Mouse (Mus musculus) cerebellum, adult 2 months (tissue): ENCODE results near the gene Ano1. TPM values are rescaled to one million over a fixed set of nuclear protein-coding genes. Genes with fewer than 3 reads are reported as not detected.

ENCODE experiments used
- DNase-seq, 2 experiments: peaks; one replicate each; pipeline ENCODE4 v3.0.0; 2021
- H3K27ac ChIP-seq: fragments of 200-500 bp; 2 replicates; pipeline ENCODE4 v1.5.1; 2012; ENCODE audit warnings: low read length, control low read depth, inconsistent platforms; ENCODE audit not compliant: insufficient read depth
- H3K27me3 ChIP-seq: fragments of 200-500 bp; 2 replicates; pipeline ENCODE4 v1.6.1; 2012; ENCODE audit warnings: inconsistent platforms, mild to moderate bottlenecking, low read length, moderate library complexity; ENCODE audit not compliant: control insufficient read depth, insufficient read depth
- H3K4me1 ChIP-seq: fragments of 200-500 bp; 2 replicates; pipeline ENCODE4 v1.6.1; 2011; ENCODE audit warnings: low read length; ENCODE audit not compliant: control insufficient read depth, insufficient read depth
- H3K4me3 ChIP-seq: fragments of 200-500 bp; replicated peaks from 2 replicates; pipeline ENCODE3; 2011; ENCODE audit warnings: mild to moderate bottlenecking, low read depth, low read length, control low read depth; ENCODE audit not compliant: insufficient read depth
- CTCF ChIP-seq: fragments of 200-500 bp; IDR thresholded peaks from 2 replicates; pipeline ENCODE4 v1.5.1; 2011; ENCODE audit warnings: low read depth, mild to moderate bottlenecking, control low read depth, low read length, moderate library complexity, borderline replicate concordance; ENCODE audit not compliant: insufficient read depth
- POLR2A ChIP-seq: fragments of 200-500 bp; IDR thresholded peaks from 2 replicates; pipeline ENCODE4 v1.6.1; 2011; ENCODE audit warnings: low read length, control low read depth, borderline replicate concordance; ENCODE audit not compliant: insufficient read depth
- WGBS: fragments of 180-500 bp; shearing (Covaris S2); methylation state at CpG from one replicate; pipeline ENCODE4 v1.1.7; 2018; 5-methylcytosine and 5-hydroxymethylcytosine counted together
- polyA plus RNA-seq: library from polyadenylated mRNA; depleted of rRNA; stranded (reverse); fragments of >200 nt; gene quantifications from 2 replicates; pipeline ENCODE4 v1.2.3, GENCODE M21; 2012; rRNA removed

Ano1 gene
- polyA plus RNA-seq = 3.1 and 3.7 TPM in 2 replicates

- Histone ChIP-seq H3K4me1 (no peaks in the 10 kb centered on the region), H3K4me3 (no peak within 1 kb of the TSS)
- TF ChIP-seq CTCF (no peak), POLR2A (no peak)
These were observed at the start of gene Ano1 for GRCm38 (mm10) chr7:144751833-144752232. Ano1 (minus strand) TSS chr7:144751974.

GRCm38 (mm10) chr7:144798471-144798870 lies 46.7 kb upstream of the Ano1 start:
- WGBS = 77% methylated on average over 1 of the region's 1 CpGs
- peak; percentile 57 for TF ChIP-seq CTCF
- TF ChIP-seq POLR2A = no peak
- no peaks in the 10 kb centered on the region for H3K27me3 ChIP-seq
- peaks cover 8% of the 10 kb centered on the region for H3K4me1 ChIP-seq
- H3K27ac ChIP-seq = no peak overlapping the region
- H3K4me3 ChIP-seq = no peak overlapping the region
- DNase-seq = peak in 1 of 2 experiments; percentile 19

More at GRCm38 (mm10) chr7:144751833-144752232, at the start of gene Ano1:
- 91% methylated on average over 9 of the region's 9 CpGs for WGBS
- H3K27me3 ChIP-seq = no peaks in the 10 kb centered on the region
- H3K27ac ChIP-seq = no peak within 1 kb of the TSS
- DNase-seq = no peak

- H3K27me3 ChIP-seq = no peaks in the 10 kb centered on the region
- no peak overlapping the region for H3K4me3 ChIP-seq
- no peak overlapping the region for H3K27ac ChIP-seq
- peak; percentile 44 to 68 for DNase-seq
- TF ChIP-seq CTCF = no peak
- TF ChIP-seq POLR2A = no peak
- WGBS = 45% methylated on average over 17 of the region's 17 CpGs
- peaks cover 8% of the 10 kb centered on the region for H3K4me1 ChIP-seq
These were observed 45.4 kb upstream of the Ano1 start for GRCm38 (mm10) chr7:144796986-144797735.

- H3K27ac ChIP-seq = no peak overlapping the region
- WGBS = 94% methylated on average over 9 of the region's 9 CpGs
- peaks cover 8% of the 10 kb centered on the region for H3K4me1 ChIP-seq
- H3K27me3 ChIP-seq = no peaks in the 10 kb centered on the region
- TF ChIP-seq POLR2A = no peak
- TF ChIP-seq CTCF = no peak
- DNase-seq = no peak
- no peak overlapping the region for H3K4me3 ChIP-seq
These were observed 44.3 kb upstream of the Ano1 start for GRCm38 (mm10) chr7:144795976-144796474.

- H3K4me3 ChIP-seq = no peak overlapping the region
- no peak for TF ChIP-seq CTCF
- TF ChIP-seq POLR2A = no peak
- WGBS = 75% methylated on average over 10 of the region's 10 CpGs
These were observed 41.5 kb upstream of the Ano1 start for GRCm38 (mm10) chr7:144793296-144793695.

GRCm38 (mm10) chr7:144791426-144791825 lies 39.7 kb upstream of the Ano1 start:
- WGBS = 89% methylated on average over 7 of the region's 7 CpGs
- Histone ChIP-seq H3K27me3 (no peaks in the 10 kb centered on the region), H3K4me3 (no peak overlapping the region), H3K27ac (no peak overlapping the region), H3K4me1 (no peaks in the 10 kb centered on the region)
- no peak for TF ChIP-seq POLR2A
- no peak for TF ChIP-seq CTCF
- no peak for DNase-seq

More at GRCm38 (mm10) chr7:144793296-144793695, 41.5 kb upstream of the Ano1 start:
- peaks cover 8% of the 10 kb centered on the region for H3K4me1 ChIP-seq
- H3K27ac ChIP-seq = no peak overlapping the region
- DNase-seq = no peak
- H3K27me3 ChIP-seq = no peaks in the 10 kb centered on the region

GRCm38 (mm10) chr7:144789601-144790556 lies 38.1 kb upstream of the Ano1 start:
- DNase-seq = no peak
- H3K4me1 ChIP-seq = no peaks in the 10 kb centered on the region
- H3K27me3 ChIP-seq = no peaks in the 10 kb centered on the region
- H3K4me3 ChIP-seq = no peak overlapping the region
- 57% methylated on average over 36 of the region's 36 CpGs for WGBS
- H3K27ac ChIP-seq = no peak overlapping the region
- TF ChIP-seq CTCF (0 out of 2 replicates have a peak, but pooled peaks have one; percentile 1), POLR2A (no peak)

- H3K27me3 ChIP-seq = no peaks in the 10 kb centered on the region
- H3K4me3 ChIP-seq = no peak overlapping the region
- TF ChIP-seq CTCF (no peak), POLR2A (no peak)
- 19% methylated on average over 4 of the region's 4 CpGs for WGBS
- DNase-seq = no peak
- H3K4me1 ChIP-seq = no peaks in the 10 kb centered on the region
- no peak overlapping the region for H3K27ac ChIP-seq
These were observed 36.9 kb upstream of the Ano1 start for GRCm38 (mm10) chr7:144788631-144789030.
